Mouse (Mus musculus) kidney, postnatal 14 days (tissue): ENCODE measurements around the gene Tmem28.

Experiments used
- DNase-seq: peaks from one replicate; pipeline ENCODE4 v3.0.0; 2022; ENCODE audit warnings: mixed read lengths

The Tmem28 gene

DNA sequence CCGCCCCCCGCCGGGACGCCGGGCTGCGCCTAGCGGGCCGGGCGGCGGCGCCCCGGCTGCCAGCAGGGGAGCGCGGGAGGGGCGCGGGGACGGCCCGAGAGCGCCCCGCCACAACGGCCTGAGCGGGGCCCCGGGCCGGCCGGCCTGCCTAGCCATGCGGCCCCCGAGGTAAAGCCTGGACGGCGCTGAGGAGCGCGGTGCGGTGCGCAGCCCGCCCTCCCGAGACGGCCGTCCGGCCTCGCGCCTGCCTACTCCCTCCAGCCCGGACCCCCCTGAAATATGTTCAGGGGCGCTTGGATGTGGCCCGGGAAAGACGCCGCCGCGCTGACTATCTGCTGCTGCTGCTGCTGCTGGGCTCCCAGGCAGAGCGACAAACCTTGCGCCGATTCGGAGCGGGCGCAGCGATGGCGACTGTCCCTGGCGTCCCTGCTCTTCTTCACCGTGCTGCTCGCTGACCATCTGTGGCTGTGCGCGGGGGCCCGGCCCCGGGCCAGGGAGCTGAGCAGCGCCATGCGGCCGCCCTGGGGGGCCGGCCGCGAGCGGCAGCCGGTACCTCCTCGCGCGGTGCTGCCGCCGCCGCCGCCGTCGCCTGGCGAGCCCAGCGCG lies at the start of gene Tmem28:
TSS of gene Tmem28 (plus strand) at position 232 of the 606 bp plus-strand sequence.
- no peak for DNase-seq

DNA sequence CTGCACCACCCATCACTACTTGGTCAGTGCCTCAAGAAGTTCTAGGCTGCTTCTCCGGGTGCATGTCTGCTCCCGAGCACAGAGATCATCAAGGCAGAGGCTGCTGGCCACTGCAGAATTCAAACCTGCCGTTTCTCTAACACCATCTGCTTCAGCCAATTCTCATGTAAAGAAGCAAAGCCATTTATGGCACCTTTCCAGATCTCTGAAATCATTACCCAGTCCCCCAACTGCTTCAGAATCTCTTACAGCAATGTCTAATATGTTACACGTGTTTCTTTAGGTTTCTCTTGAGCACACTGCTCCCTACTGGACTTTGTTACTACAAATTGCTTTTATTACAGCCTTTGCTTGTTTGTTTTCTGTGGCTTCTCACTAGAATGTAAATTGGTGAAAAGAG lies 40.5 kb upstream of the Tmem28 start:
- DNase-seq: peak; percentile 1

DNA sequence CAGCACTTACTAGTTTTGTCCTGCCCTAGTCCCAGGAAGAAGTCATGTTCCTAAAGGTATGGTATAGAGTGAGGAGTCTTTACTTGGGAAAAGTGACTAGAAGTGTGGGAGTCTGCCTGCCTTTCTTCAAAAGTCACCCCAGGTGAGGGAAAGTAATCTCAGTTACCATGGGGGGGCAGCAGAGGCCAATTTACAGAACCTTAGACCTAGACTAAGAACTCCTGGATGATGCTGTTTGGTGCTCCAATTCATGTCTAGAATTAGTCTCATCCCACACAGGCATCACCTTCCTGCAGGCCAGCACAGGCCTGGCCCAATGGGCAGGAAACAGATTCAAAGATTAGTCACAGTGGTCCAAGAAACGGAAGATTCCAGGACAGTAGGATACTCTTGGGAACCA lies 12.4 kb upstream of the Tmem28 start:
- peak; percentile 9 for DNase-seq

DNA sequence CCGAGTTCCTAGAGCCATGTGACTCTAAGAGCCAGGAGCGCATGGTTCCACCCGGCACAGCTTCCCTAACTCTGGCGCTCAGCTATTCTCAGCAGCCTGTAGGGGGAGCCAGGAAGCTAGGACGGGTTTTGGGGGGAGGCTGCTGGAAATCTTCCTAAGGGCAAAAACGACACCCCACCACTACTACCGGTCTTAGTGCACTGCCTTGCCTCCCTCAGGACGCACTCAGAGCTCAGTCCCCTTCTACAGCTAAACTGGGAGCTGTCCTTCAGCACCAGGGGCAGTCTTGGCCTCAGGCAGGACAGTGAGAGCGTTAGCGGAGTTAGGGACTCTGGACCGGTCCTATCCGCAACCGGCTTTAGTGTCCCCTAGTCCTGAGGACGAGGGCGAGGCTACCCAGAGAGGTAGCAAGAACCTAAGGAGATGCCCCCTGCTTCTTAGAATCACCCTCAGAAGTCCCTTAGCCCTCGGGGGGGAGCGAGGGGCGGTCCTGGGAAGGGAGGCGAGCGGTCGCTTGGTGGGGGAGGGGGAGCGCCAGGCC lies 1.4 kb upstream of the Tmem28 start:
- peak; percentile 68 for DNase-seq

DNA sequence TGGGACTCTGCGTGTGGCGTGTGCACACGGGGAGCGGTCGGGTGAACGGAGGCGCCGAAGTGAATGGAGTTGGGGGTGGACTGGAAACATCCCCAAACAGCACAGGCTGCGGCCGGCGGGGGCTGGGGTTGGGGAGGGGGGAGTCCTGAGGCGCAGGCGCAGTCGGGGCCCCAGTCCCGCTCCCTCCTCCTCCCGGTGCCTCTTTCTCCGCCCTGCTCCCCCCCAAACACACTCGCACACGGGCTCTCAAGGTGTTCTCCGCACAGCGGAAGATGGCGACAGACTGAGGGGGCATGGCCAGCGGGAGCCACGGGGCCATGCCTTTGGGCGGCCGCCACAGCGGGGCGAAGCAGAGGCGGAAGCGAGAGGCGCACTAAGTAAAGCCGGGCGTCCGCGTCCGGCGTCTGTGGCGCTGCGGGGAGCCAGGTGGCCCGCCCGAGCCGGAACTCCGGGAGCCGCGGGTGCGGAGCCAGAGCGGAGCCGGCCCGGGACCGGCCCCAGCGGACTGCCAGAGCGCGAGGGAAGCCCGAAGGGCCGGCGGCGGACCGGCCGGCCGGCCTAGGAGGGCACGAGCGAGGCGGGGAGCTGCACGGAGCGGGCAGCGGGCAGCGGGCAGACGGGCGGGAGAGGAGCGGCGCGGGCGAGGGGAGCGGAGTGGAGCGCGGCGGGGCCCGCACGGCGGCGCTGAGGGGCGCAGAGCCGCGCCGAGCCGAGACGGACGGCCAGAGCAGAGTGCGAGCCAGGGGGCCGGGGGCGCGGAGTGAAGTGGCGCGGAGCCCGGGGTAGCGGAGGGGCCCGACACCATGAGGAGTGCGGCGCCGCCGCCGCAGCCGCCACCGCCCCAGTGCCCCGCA lies 658 bp upstream of the Tmem28 start:
- DNase-seq: peak; percentile 4

DNA sequence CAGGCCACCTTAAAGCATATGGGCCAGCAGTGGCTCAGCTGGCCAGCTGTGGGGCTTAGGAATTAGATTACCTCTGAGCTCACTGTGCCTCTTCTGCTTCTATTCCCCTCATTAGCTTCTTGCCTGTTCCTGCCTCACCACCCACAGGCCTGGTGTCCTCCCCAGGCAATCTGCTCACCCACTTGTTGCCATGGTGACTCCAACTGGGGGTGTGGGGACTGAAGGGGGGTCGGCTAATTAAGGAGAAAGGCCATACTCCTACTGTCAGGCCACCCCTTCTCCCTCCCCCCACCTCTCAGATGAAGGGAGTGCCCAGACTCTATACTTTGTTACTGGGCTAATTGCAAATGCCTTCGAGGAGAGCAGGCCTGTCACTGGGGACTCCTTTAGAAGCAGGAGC lies 21.3 kb downstream of the Tmem28 start:
- DNase-seq: no peak

DNA sequence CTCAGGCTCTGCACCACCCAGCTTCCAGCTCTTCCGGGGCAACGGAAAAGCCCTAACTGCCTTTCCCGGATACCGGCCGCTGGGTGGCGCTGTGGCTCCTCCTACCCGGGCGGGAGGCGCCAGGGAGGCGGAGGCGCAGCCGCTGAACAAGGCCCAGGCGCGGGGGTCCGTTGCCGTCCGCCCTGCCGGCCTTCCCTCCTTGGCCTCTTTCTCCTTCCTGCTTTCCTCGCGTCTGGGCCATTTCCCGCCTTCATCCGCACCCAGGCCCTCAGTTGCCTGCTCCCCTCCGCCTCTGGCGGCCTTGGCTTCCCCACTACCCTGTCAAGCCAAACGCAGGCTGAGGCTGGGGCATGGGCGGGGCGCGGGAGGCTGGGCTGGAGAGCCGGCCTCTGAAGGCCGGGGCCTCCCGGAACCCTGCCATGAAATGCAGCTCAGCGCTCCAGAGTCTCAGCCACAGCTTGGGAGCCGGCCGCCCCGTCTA lies 32.5 kb downstream of the Tmem28 start:
- peak; percentile 79 for DNase-seq

DNA sequence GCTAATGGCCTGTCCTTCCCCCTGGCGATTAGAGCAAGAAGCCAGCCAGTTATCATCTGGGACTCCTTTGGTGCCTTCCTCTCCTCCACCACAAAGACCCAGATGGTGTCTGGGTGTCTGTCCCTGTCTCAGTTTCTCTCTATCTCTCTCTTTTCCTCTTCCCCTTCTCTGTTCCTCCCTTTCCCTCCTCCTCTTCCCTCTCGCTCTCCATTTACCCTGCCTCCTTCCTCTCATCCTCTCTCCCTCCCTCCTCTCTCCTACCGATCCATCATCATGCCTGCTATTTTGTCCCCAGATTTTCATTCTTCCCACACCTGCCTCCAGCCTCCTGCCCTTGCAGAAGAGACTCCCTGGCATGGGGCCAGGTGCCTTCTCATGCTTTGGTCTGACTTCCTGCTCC lies 33.0 kb downstream of the Tmem28 start:
- DNase-seq: no peak

DNA sequence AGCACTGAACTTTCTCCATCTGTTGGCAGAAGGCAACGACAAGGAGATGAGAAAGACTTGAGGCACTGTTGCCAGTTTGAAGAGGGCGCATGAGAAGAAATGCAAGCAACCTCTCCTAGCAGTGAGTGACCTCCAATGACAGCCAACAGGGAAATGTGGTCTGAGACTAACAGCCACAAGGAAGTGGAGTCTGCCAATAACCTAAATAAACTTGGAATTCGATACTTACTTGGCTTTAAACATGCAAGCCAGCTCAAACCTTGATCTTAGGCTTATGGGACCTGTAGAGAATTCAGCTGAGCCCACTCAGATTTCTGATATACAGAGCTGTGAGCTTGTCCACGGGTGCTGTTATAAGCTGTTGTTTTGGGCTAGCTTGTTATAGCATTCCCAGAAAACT lies 51.4 kb downstream of the Tmem28 start:
- no peak for DNase-seq

DNA sequence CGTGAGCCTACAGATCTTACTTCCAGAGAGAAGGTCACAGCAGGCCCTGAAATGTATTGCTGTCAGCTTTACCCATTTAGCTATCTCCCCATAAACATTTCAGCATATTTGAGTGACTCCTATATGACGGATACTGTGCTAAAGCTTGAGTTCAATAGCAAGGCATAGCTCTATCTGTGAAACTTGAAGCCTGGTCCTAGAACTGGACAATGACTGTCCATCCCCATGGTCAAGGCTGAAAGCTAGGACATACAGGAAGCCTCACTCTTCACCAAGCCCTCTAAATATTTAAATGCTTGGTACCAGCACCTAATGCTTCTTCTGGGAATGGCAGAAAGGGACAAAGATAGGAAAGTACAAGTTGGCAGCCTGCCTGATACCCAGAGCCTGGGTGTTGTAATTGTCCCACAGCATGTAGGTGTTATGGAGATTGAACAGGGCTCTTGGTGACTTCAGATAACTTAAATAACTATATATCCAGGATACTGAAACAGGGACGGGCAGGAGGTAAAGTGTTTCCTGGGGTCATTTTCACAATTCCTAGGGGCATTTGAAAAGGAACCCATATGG lies 51.9 kb downstream of the Tmem28 start:
- DNase-seq: no peak

DNA sequence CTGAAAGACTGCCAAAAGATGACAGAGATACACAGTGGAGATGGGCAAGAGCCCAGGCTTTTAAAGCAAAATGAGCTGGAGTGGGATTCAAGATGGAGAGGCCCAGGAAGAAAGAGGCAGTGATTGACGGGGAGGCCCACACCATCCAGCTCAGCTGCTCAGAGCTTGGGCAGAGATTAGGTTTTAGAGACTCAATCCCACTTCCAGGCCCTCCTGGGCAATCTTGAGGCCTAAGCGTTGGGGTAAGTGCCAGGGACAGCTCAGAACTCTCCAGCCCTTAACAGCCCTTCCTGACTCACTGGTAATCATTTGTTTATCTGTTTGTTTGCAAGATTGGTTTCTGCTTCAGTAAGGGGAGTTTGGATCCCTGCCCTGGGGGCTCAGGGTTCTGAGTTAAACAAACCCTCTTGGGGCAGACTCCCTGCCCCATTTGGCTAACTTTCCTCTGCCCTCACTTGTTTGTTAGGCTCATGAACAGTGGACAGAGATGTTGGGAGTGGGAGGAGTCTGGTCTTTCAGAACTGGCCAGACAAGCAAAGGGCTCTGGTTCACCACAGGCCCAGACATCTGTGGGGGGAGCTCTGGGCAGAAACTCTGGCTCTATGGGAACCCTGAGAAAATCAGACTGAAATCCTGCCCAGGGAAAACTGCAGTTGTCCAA lies 52.6 kb downstream of the Tmem28 start:
- DNase-seq: no peak

DNA sequence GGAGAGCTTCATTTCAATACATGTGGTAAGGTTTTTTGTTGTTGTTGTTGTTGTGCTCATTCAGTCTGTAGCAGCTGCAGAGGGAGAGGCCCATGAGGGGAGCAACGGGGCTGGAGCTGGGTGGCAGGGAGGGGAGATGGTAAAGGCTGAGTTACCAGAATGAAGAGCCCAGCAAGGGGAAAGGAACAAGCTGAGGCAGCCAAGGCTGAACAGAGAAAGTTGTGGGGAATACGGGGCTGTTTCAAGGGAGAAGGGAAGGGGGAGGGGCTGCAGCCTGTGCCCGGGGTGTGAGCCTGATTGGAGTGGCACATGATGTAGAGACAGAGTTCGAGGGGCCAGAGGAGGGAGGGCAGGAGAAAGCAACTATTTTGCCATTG lies 53.1 kb downstream of the Tmem28 start:
- no peak for DNase-seq

DNA sequence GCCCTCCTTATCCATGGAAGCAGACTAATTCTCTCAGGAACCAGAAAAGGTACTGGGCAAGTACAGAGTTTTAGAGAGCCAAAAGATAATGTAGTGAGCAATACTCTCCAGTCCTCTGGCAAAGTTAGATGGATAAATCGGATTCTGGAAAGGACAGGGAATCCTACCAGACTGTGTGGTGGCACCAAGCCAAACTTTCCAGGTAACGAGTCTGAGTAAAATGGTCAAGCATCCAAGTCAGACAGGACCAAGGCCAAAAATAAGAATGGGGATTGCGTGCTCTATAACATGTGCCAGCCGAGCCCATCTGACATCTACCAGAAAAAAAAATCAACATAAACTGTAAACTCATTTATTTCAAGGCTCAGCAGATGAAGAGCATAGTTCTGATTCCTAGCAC lies 56.0 kb downstream of the Tmem28 start:
- no peak for DNase-seq

DNA sequence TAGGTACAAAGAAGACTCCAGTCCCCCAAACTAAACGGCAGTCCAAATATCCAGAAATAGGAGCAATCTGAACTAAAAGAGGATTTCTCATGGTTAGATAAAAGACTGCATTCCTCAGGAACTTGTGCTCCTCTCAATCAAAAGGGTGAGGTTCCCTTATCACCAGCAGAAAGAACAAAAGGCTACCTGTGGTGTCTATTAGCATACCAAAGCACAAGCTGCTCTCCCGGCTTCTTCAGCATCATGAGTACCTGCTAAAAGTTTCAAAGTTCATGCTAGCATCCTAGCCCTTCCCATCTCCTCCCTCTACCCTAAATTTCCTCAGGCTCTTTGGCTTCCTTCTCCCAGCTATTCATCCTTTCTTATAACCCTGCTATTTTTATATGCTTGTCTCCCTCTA lies 62.6 kb downstream of the Tmem28 start:
- no peak for DNase-seq
